ENCODE assay signal across 8 mouse cellular contexts in the genomic region with DNA sequence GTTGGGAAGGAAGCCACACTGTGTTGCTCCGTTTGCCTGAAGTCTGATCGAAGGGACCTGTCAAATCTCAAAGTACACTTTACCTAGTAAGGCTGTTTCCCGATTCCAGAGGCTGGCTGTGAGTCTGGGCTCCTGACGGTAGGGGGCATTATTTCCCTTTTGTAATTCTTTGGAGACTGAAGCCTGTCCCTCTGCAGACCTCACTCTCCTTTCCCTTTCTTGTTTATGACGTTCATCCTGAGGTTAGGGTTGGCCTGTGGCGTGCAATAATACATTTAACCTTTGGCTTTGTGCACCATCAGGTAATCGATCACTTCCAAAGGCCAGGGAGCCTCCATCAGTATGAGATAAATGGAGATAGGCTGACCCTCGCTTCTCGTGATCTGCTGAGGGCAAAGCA. TPM values are rescaled to one million over a fixed set of nuclear protein-coding genes. Genes with fewer than 3 reads are reported as not detected.
DNase-seq lines count a peak whose midpoint lies in the region; ATAC-seq lines count a peak whose summit lies in the region.

No protein-coding gene starts in this region.

- H3K4me3 ChIP-seq in liver, embryonic 12.5 days = no peak overlapping the region

- H3K27ac ChIP-seq in liver, embryonic 12.5 days = no peak overlapping the region

- H3K9ac ChIP-seq in liver, embryonic 12.5 days = no peak overlapping the region

- no peaks in the 10 kb centered on the region for H3K9me3 ChIP-seq in liver, embryonic 12.5 days (replicated peaks)

- no peaks in the 10 kb centered on the region for H3K36me3 ChIP-seq in liver, embryonic 12.5 days

- ATAC-seq in common myeloid progenitor, adult 5-6 weeks (replicated peaks; ENCODE audit: low read depth, poor library complexity, severe bottlenecking) = peak; percentile 74
- ATAC-seq in liver, embryonic 12.5 days = no peak

- no peaks in the 10 kb centered on the region for H3K27me3 ChIP-seq in liver, embryonic 12.5 days (replicated peaks)

- no peaks in the 10 kb centered on the region for H3K4me1 ChIP-seq in liver, embryonic 12.5 days

- WGBS in liver, embryonic 12.5 days (ENCODE audit: insufficient replicate concordance) = 27% methylated on average over 9 of the region's 9 CpGs

- H3K4me2 ChIP-seq in liver, embryonic 12.5 days = 0 out of 2 replicates have a peak overlapping the region, but pooled peaks have one; percentile 1

- DNase-seq in A20 (ENCODE audit: low read depth, low spot score) (peak; percentile 49), ZHBTc4 (ENCODE audit: low read depth, low spot score) (peak; percentile 62)
- peak; percentile 34 for DNase-seq in gastrocnemius, postnatal 10 days
- peak; percentile 37 to 47 for DNase-seq in kidney, postnatal 36 days
- peak; percentile 32 for DNase-seq in ovary, postnatal 36 days (ENCODE audit: low spot score)
- no peak for DNase-seq in c-Kit-positive CD71-positive TER-119-positive erythroid progenitor cells, embryonic 14.5 days (ENCODE audit: low spot score)

RNA-seq across cellular contexts. Expression of a gene that starts 48.8 kb away (rescaled TPM):
- total RNA-seq in common myeloid progenitor, adult 5-6 weeks (2017) = 15.8 and 16.1 TPM in 2 replicates
- 10 to 100 TPM; 15.4 to 21.7 TPM for total RNA-seq in gastrocnemius, postnatal 10 days (2021)
- 4.6 and 5.1 TPM in 2 replicates for polyA plus RNA-seq in liver, embryonic 12.5 days (2016; fragmentation: Nextera tagmentation; extraction: Ambion mirVana)
